ENCODE assay signal across 42 mouse cellular contexts in the genomic region with DNA sequence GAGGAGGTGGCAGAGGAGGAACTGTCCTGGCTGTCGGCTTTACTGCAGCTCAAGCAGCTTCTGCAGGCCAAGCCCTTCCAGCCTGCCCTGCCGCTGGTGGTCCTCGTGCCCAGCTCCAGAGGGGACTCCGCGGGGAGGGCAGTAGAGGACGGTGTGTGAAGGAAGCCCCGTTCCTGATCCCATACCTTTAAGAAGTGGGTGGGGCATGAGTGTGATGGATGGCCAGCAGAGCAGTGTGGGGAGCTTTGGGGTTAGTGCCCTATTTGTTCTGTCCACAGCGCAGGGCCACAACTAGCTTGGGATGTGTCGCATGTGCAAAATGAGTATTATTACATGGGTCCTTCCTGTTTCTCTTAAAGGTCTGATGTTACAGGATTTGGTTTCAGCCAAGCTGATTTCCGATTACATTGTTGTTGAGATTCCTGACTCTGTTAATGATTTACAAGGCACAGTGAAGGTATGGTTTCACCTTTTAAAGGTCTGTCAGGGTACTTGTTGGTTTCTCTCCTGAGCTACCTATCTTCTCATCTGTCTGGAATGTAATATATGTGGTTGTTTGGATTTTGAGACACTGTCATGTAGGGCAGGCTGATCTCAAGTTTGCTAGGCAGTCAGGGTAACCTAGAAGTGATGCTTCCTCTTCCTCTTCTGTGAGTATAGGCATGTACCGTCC. TPM values are rescaled to one million over a fixed set of nuclear protein-coding genes. Genes with fewer than 3 reads are reported as not detected.
DNase-seq lines count a peak whose midpoint lies in the region; ATAC-seq and TF ChIP-seq lines count a peak whose summit lies in the region.
"Had no signal": no experiment of that assay in that cellular context is flagged by ENCODE, and none has a peak within 500 bp of the region (broad histone marks: within the 10 kb centered on the region; RNA-seq: fewer than 3 reads in every experiment).

No protein-coding gene starts in this region.

- DNase-seq in kidney, postnatal 0 days (ENCODE audit: low spot score), result peak; percentile 2
- no peak for DNase-seq in kidney, adult 11 months
- DNase-seq in T-cell, adult 2 months (ENCODE audit: low spot score), result no peak
- DNase-seq in thymus, postnatal 36 days, result no peak
- DNase-seq: adrenal gland, adult 2 months; adrenal gland, postnatal 36 days; cerebellum, adult 18-20 months; cerebellum, postnatal 10 days; forebrain, postnatal 0 days; gastrocnemius, postnatal 10 days; heart, postnatal 14 days; kidney, adult 8-10 months; kidney, postnatal 36 days; left cerebral cortex, postnatal 4 days; lung, adult 2 months; lung, postnatal 10 days; right cerebral cortex, postnatal 4 days; thymus, postnatal 14 days had no signal

- H3K4me3 ChIP-seq in kidney, postnatal 0 days (replicated peaks; ENCODE audit: low read depth, low read length), result no peak overlapping the region
- H3K4me3 ChIP-seq in intestine, embryonic 15.5 days (replicated peaks), result no peak overlapping the region
- H3K4me3 ChIP-seq in liver, embryonic 16.5 days (ENCODE audit: low read depth, low read length), result no peak overlapping the region
- H3K4me3 ChIP-seq in stomach, embryonic 15.5 days (replicated peaks), result no peak overlapping the region
- H3K4me3 ChIP-seq: erythroblast, embryonic 14.5 days; forebrain, embryonic 12.5 days; hindbrain, embryonic 10.5 days; midbrain, embryonic 12.5 days; myocyte; neural tube, embryonic 12.5 days had no signal

- no peak overlapping the region for H3K9ac ChIP-seq in kidney, postnatal 0 days (ENCODE audit: low read depth, low read length)
- H3K9ac ChIP-seq in intestine, embryonic 15.5 days, result no peak overlapping the region
- no peak overlapping the region for H3K9ac ChIP-seq in liver, embryonic 16.5 days (ENCODE audit: low read depth, low read length)
- no peak overlapping the region for H3K9ac ChIP-seq in stomach, embryonic 15.5 days
- H3K9ac ChIP-seq: forebrain, embryonic 12.5 days; forebrain, postnatal 0 days; midbrain, embryonic 12.5 days; neural tube, embryonic 12.5 days had no signal

- H3K27me3 ChIP-seq in kidney, postnatal 0 days (ENCODE audit: insufficient read depth, low read length), result no peaks in the 10 kb centered on the region
- H3K27me3 ChIP-seq in intestine, embryonic 15.5 days (replicated peaks), result no peaks in the 10 kb centered on the region
- no peaks in the 10 kb centered on the region for H3K27me3 ChIP-seq in liver, embryonic 16.5 days (ENCODE audit: control insufficient read depth, insufficient read depth, low read depth, low read length)
- H3K27me3 ChIP-seq in stomach, embryonic 15.5 days (replicated peaks), result no peaks in the 10 kb centered on the region
- H3K27me3 ChIP-seq: forebrain, embryonic 12.5 days; midbrain, embryonic 12.5 days; neural tube, embryonic 12.5 days had no signal

- no peak for TF ChIP-seq CTCF in kidney, postnatal 0 days (IDR thresholded peaks at IDR 0.05; ENCODE audit: low read depth)

- no peak overlapping the region for H3K27ac ChIP-seq in kidney, postnatal 0 days
- no peak overlapping the region for H3K27ac ChIP-seq in intestine, embryonic 15.5 days
- H3K27ac ChIP-seq in liver, embryonic 16.5 days (ENCODE audit: low read length), result 0 out of 2 replicates have a peak overlapping the region, but pooled peaks have one; percentile 38
- no peak overlapping the region for H3K27ac ChIP-seq in stomach, embryonic 15.5 days
- H3K27ac ChIP-seq: forebrain, embryonic 12.5 days; hindbrain, embryonic 10.5 days; hindbrain, postnatal 0 days; macrophage; midbrain, embryonic 12.5 days; neural tube, embryonic 12.5 days had no signal

- H3K4me2 ChIP-seq in kidney, postnatal 0 days (ENCODE audit: low read length), result no peak overlapping the region
- H3K4me2 ChIP-seq in intestine, embryonic 15.5 days (replicated peaks), result 0 out of 2 replicates have a peak overlapping the region, but pooled peaks have one; percentile 7
- H3K4me2 ChIP-seq in liver, embryonic 16.5 days (ENCODE audit: low read depth, low read length), result no peak overlapping the region
- no peak overlapping the region for H3K4me2 ChIP-seq in stomach, embryonic 15.5 days
- H3K4me2 ChIP-seq: forebrain, embryonic 12.5 days; midbrain, embryonic 12.5 days; neural tube, embryonic 12.5 days had no signal

- H3K4me1 ChIP-seq in kidney, postnatal 0 days (replicated peaks; ENCODE audit: insufficient read depth, low read length), result no peaks in the 10 kb centered on the region
- no peaks in the 10 kb centered on the region for H3K4me1 ChIP-seq in intestine, embryonic 15.5 days (replicated peaks)
- H3K4me1 ChIP-seq in liver, embryonic 16.5 days (ENCODE audit: control insufficient read depth, low read depth, low read length), result no peaks in the 10 kb centered on the region
- no peaks in the 10 kb centered on the region for H3K4me1 ChIP-seq in stomach, embryonic 15.5 days
- H3K4me1 ChIP-seq: forebrain, embryonic 12.5 days; hindbrain, embryonic 10.5 days; midbrain, embryonic 12.5 days; neural tube, embryonic 12.5 days had no signal

- ATAC-seq in kidney, postnatal 0 days (replicated peaks; ENCODE audit: low FRiP score, low read depth), result no peak
- ATAC-seq in intestine, embryonic 15.5 days, result peak; percentile 81
- 0 out of 2 replicates have a peak, but pooled peaks have one; percentile 35 for ATAC-seq in liver, embryonic 16.5 days (ENCODE audit: low read depth)
- ATAC-seq in stomach, embryonic 15.5 days (ENCODE audit: insufficient read depth, low FRiP score, low read depth), result peak; percentile 27; the same call in 1 of the 2 replicates
- no peak for ATAC-seq in megakaryocyte progenitor cell, adult 5-6 weeks (replicated peaks; ENCODE audit: poor library complexity)
- ATAC-seq: activated CD4-positive, CD25-positive, alpha-beta regulatory T cell, adult 4 months; forebrain, postnatal 0 days; hindbrain, postnatal 0 days had no signal

- H3K36me3 ChIP-seq in kidney, postnatal 0 days (ENCODE audit: insufficient read depth, low read length), result peaks cover 71% of the 10 kb centered on the region
- peaks cover 33% of the 10 kb centered on the region for H3K36me3 ChIP-seq in intestine, embryonic 15.5 days
- H3K36me3 ChIP-seq in liver, embryonic 16.5 days (ENCODE audit: control insufficient read depth, insufficient read depth), result peaks cover 50% of the 10 kb centered on the region
- H3K36me3 ChIP-seq in stomach, embryonic 15.5 days, result peaks cover 43% of the 10 kb centered on the region

- H3K9me3 ChIP-seq in kidney, postnatal 0 days (replicated peaks; ENCODE audit: low read length), result no peaks in the 10 kb centered on the region
- H3K9me3 ChIP-seq in intestine, embryonic 15.5 days, result no peaks in the 10 kb centered on the region
- H3K9me3 ChIP-seq in liver, embryonic 16.5 days (replicated peaks; ENCODE audit: control insufficient read depth, low read length), result no peaks in the 10 kb centered on the region
- no peaks in the 10 kb centered on the region for H3K9me3 ChIP-seq in stomach, embryonic 15.5 days
- H3K9me3 ChIP-seq: forebrain, embryonic 12.5 days; hindbrain, embryonic 10.5 days; midbrain, embryonic 12.5 days; neural tube, embryonic 12.5 days had no signal

- WGBS in kidney, postnatal 0 days, result 77% methylated on average over 11 of the region's 11 CpGs
- 65% methylated on average over 11 of the region's 11 CpGs for WGBS in intestine, embryonic 15.5 days
- 78% methylated on average over 11 of the region's 11 CpGs for WGBS in liver, embryonic 16.5 days (ENCODE audit: insufficient replicate concordance)
- WGBS in stomach, embryonic 15.5 days, result 64% methylated on average over 11 of the region's 11 CpGs

RNA-seq across cellular contexts. Expression of gene Lss, which starts 27.0 kb away (rescaled TPM):
- polyA plus RNA-seq in kidney, postnatal 0 days (2015; fragmentation: Nextera tagmentation; extraction: Ambion mirVana), result 13.0 and 16.6 TPM in 2 replicates
- polyA plus RNA-seq in intestine, embryonic 15.5 days (2015; fragmentation: Nextera tagmentation; extraction: Ambion mirVana), result 60.2 and 67.2 TPM in 2 replicates
- polyA plus RNA-seq in liver, embryonic 16.5 days (2015; fragmentation: Nextera tagmentation; extraction: Ambion mirVana), result 78.2 and 84.6 TPM in 2 replicates
- 40.6 and 51.9 TPM in 2 replicates for polyA plus RNA-seq in stomach, embryonic 15.5 days (2015; fragmentation: Nextera tagmentation; extraction: Ambion mirVana)
- 0.61 and 2.4 TPM in 2 replicates for total RNA-seq in megakaryocyte progenitor cell, adult 5-6 weeks (2015)
- 3.1 and 4.4 TPM in 2 replicates for total RNA-seq in megakaryocyte progenitor cell, adult 5-6 weeks (2017)

RNA-seq across cellular contexts. Expression of gene Ybey, which starts 35.5 kb away (rescaled TPM):
- 5.4 and 5.9 TPM in 2 replicates for polyA plus RNA-seq in kidney, postnatal 0 days (2015; fragmentation: Nextera tagmentation; extraction: Ambion mirVana)
- polyA plus RNA-seq in intestine, embryonic 15.5 days (2015; fragmentation: Nextera tagmentation; extraction: Ambion mirVana), result 5.3 and 5.5 TPM in 2 replicates
- 2.3 and 2.4 TPM in 2 replicates for polyA plus RNA-seq in liver, embryonic 16.5 days (2015; fragmentation: Nextera tagmentation; extraction: Ambion mirVana)
- polyA plus RNA-seq in stomach, embryonic 15.5 days (2015; fragmentation: Nextera tagmentation; extraction: Ambion mirVana), result 5.4 and 5.6 TPM in 2 replicates
- total RNA-seq in megakaryocyte progenitor cell, adult 5-6 weeks (2015), result 2.1 and 2.3 TPM in 2 replicates
- total RNA-seq in megakaryocyte progenitor cell, adult 5-6 weeks (2017), result 3.8 and 4.2 TPM in 2 replicates

RNA-seq across cellular contexts. Expression of gene Mcm3ap, which starts 35.7 kb away (rescaled TPM):
- 41.6 and 45.9 TPM in 2 replicates for polyA plus RNA-seq in kidney, postnatal 0 days (2015; fragmentation: Nextera tagmentation; extraction: Ambion mirVana)
- polyA plus RNA-seq in intestine, embryonic 15.5 days (2015; fragmentation: Nextera tagmentation; extraction: Ambion mirVana), result 37.3 and 42.1 TPM in 2 replicates
- 19.3 and 21.4 TPM in 2 replicates for polyA plus RNA-seq in liver, embryonic 16.5 days (2015; fragmentation: Nextera tagmentation; extraction: Ambion mirVana)
- 41.8 and 42.5 TPM in 2 replicates for polyA plus RNA-seq in stomach, embryonic 15.5 days (2015; fragmentation: Nextera tagmentation; extraction: Ambion mirVana)
- 84.5 and 91.4 TPM in 2 replicates for total RNA-seq in megakaryocyte progenitor cell, adult 5-6 weeks (2015)
- total RNA-seq in megakaryocyte progenitor cell, adult 5-6 weeks (2017), result 68.3 and 85.3 TPM in 2 replicates

RNA-seq across cellular contexts. Expression of gene 2610028H24Rik, which starts 55.5 kb away (rescaled TPM):
- polyA plus RNA-seq in kidney, postnatal 0 days (2015; fragmentation: Nextera tagmentation; extraction: Ambion mirVana), result not detected in 2 replicates
- not detected in 2 replicates for polyA plus RNA-seq in intestine, embryonic 15.5 days (2015; fragmentation: Nextera tagmentation; extraction: Ambion mirVana)
- not detected in 2 replicates for polyA plus RNA-seq in liver, embryonic 16.5 days (2015; fragmentation: Nextera tagmentation; extraction: Ambion mirVana)
- not detected in 2 replicates for polyA plus RNA-seq in stomach, embryonic 15.5 days (2015; fragmentation: Nextera tagmentation; extraction: Ambion mirVana)
- not detected in 2 replicates for total RNA-seq in megakaryocyte progenitor cell, adult 5-6 weeks (2015)
- total RNA-seq in megakaryocyte progenitor cell, adult 5-6 weeks (2017), result not detected in 2 replicates
- total RNA-seq: adrenal gland, adult 2 months; adrenal gland, postnatal 36 days; common myeloid progenitor, adult 5-6 weeks; forebrain, postnatal 0 days; hindbrain, postnatal 0 days; layer of hippocampus, postnatal 25 days; left cerebral cortex, adult 8-10 months; left cerebral cortex, postnatal 4 days; midbrain, postnatal 0 days had no signal
- polyA plus RNA-seq: activated CD4-positive, CD25-positive, alpha-beta regulatory T cell, adult 4 months; adrenal gland, adult 2 months; brain, embryonic 14.5 days; erythroblast, embryonic 14.5 days; forebrain, embryonic 12.5 days; heart, embryonic 14.5 days; hindbrain, embryonic 10.5 days; hindbrain, postnatal 0 days; limb, embryonic 14.5 days; macrophage; midbrain, embryonic 12.5 days; midbrain, postnatal 0 days; myocyte; neural tube, embryonic 12.5 days; spleen, adult 2 months had no signal

RNA-seq across cellular contexts. Expression of gene Spatc1l, which starts 57.7 kb away (rescaled TPM):
- not detected in 2 replicates for polyA plus RNA-seq in kidney, postnatal 0 days (2015; fragmentation: Nextera tagmentation; extraction: Ambion mirVana)
- polyA plus RNA-seq in intestine, embryonic 15.5 days (2015; fragmentation: Nextera tagmentation; extraction: Ambion mirVana), result not detected in 2 replicates
- not detected in 2 replicates for polyA plus RNA-seq in liver, embryonic 16.5 days (2015; fragmentation: Nextera tagmentation; extraction: Ambion mirVana)
- polyA plus RNA-seq in stomach, embryonic 15.5 days (2015; fragmentation: Nextera tagmentation; extraction: Ambion mirVana), result 0.09 and 0.13 TPM in 2 replicates
- total RNA-seq in megakaryocyte progenitor cell, adult 5-6 weeks (2015), result not detected in 2 replicates
- total RNA-seq in megakaryocyte progenitor cell, adult 5-6 weeks (2017), result not detected in 2 replicates
- total RNA-seq: adrenal gland, adult 2 months; common myeloid progenitor, adult 5-6 weeks; forebrain, postnatal 0 days; gastrocnemius, postnatal 10 days; heart, postnatal 14 days; hindbrain, postnatal 0 days; layer of hippocampus, adult 8-10 months; layer of hippocampus, postnatal 25 days; left cerebral cortex, adult 8-10 months; left cerebral cortex, postnatal 4 days; MEL; midbrain, postnatal 0 days had no signal
- polyA plus RNA-seq: activated CD4-positive, CD25-positive, alpha-beta regulatory T cell, adult 4 months; adrenal gland, adult 2 months; embryonic facial prominence, embryonic 14.5 days; erythroblast, embryonic 14.5 days; forebrain, embryonic 12.5 days; forebrain, postnatal 0 days; heart, embryonic 14.5 days; hindbrain, embryonic 10.5 days; hindbrain, postnatal 0 days; macrophage; midbrain, postnatal 0 days; myocyte; neural tube, embryonic 12.5 days; spleen, adult 2 months had no signal

Comparison
In these comparisons a context has a peak if more than half of its experiments do, and no peak if none do; other contexts are left out.
1. ATAC-seq: peak in intestine, embryonic 15.5 days (single experiment), liver, embryonic 16.5 days (single experiment) and stomach, embryonic 15.5 days (single experiment); none in kidney, postnatal 0 days (single experiment) and megakaryocyte progenitor cell, adult 5-6 weeks (single experiment).